Mouse (Mus musculus) MEL (cell line): Measurements from ENCODE around the gene Gipc3. TPM values are rescaled to one million over a fixed set of nuclear protein-coding genes. Genes with fewer than 3 reads are reported as not detected.
A peak's percentile ranks its signal among the peaks of the same experiment; 100 is the strongest.

Experiments used
- DNase-seq: peaks from one replicate; pipeline ENCODE4 v3.0.0; 2011; ENCODE audit warnings: low read depth, low spot score
- H3K27ac ChIP-seq: 2 replicates; pipeline ENCODE4 v1.5.1; 2012; ENCODE audit warnings: low read depth, mild to moderate bottlenecking, control low read depth, low read length, moderate library complexity; ENCODE audit not compliant: control insufficient read depth
- H3K27me3 ChIP-seq, 2 experiments: fragments of 150-350 bp in 1 of 2; sonication (generic) in 1 of 2; 2 replicates each; pipeline ENCODE4 v1.6.1; 2012; ENCODE audit warnings: low read length in 2 of 2, mild to moderate bottlenecking in 2 of 2, improper control_type of control experiment in 1 of 2, moderate library complexity in 1 of 2; ENCODE audit not compliant: insufficient read depth in 2 of 2, control insufficient read depth in 1 of 2
- H3K36me3 ChIP-seq, 2 experiments: 2 replicates each; pipeline ENCODE4 v1.6.1; 2012 to 2014; ENCODE audit warnings: low read length in 2 of 2, improper control_type of control experiment in 1 of 2, inconsistent platforms in 1 of 2, mild to moderate bottlenecking in 1 of 2; ENCODE audit not compliant: insufficient read depth in 2 of 2, control insufficient read depth in 1 of 2
- H3K4me1 ChIP-seq, 2 experiments: fragments of 150-350 bp in 1 of 2; sonication (generic) in 1 of 2; 2 replicates each; pipeline ENCODE4 v1.6.1; 2012; ENCODE audit warnings: low read length in 2 of 2, improper control_type of control experiment in 1 of 2, mild to moderate bottlenecking in 1 of 2; ENCODE audit not compliant: insufficient read depth in 2 of 2, control insufficient read depth in 1 of 2
- H3K4me3 ChIP-seq, 2 experiments: fragments of 150-350 bp in 1 of 2; sonication (generic) in 1 of 2; 2 replicates each; pipeline ENCODE4 v1.5.1; 2012; ENCODE audit warnings: low read depth in 2 of 2, low read length in 2 of 2, mild to moderate bottlenecking in 2 of 2, moderate library complexity in 2 of 2, control low read depth in 1 of 2, improper control_type of control experiment in 1 of 2; ENCODE audit not compliant: control insufficient read depth in 1 of 2, insufficient read depth in 1 of 2
- H3K79me2 ChIP-seq: 2 replicates; pipeline ENCODE4 v1.6.1; 2012; ENCODE audit warnings: mild to moderate bottlenecking, low read length, moderate library complexity; ENCODE audit not compliant: control insufficient read depth, poor library complexity, insufficient read depth
- H3K9ac ChIP-seq: 2 replicates; pipeline ENCODE4 v1.6.1; 2012; ENCODE audit warnings: low read depth, mild to moderate bottlenecking, control low read depth, low read length, moderate library complexity; ENCODE audit not compliant: control insufficient read depth, poor library complexity, severe bottlenecking
- H3K9me3 ChIP-seq: fragments of 150-350 bp; sonication (generic); replicated peaks from 2 replicates; pipeline ENCODE4 v1.6.1; 2012; ENCODE audit warnings: mild to moderate bottlenecking, low read length, improper control_type of control experiment, moderate library complexity; ENCODE audit not compliant: insufficient read depth
- BHLHE40 ChIP-seq: IDR thresholded peaks from 2 replicates; pipeline ENCODE4 v1.6.1; 2012; ENCODE audit warnings: low read depth, mild to moderate bottlenecking, inconsistent platforms, low read length, improper control_type of control experiment, borderline replicate concordance
- ELF1 ChIP-seq: IDR thresholded peaks from 2 replicates; pipeline ENCODE4 v1.6.1; 2014; ENCODE audit warnings: low read depth, mild to moderate bottlenecking, inconsistent platforms, low read length, improper control_type of control experiment, moderate library complexity
- EP300 ChIP-seq, 2 experiments: IDR thresholded peaks; 2 replicates each; pipeline ENCODE4 v1.6.1; 2011; ENCODE audit warnings: improper control_type of control experiment in 2 of 2, low read length in 2 of 2, low read depth in 1 of 2, mild to moderate bottlenecking in 1 of 2
- ETS1 ChIP-seq: IDR thresholded peaks from 2 replicates; pipeline ENCODE4 v1.6.1; 2012; ENCODE audit warnings: low read depth, mild to moderate bottlenecking, inconsistent platforms, low read length, improper control_type of control experiment, moderate library complexity
- GATA1 ChIP-seq: IDR thresholded peaks from 2 replicates; pipeline ENCODE4 v1.6.1; 2011; ENCODE audit warnings: low read depth, low read length, improper control_type of control experiment
- HCFC1 ChIP-seq: IDR thresholded peaks from 2 replicates; pipeline ENCODE4 v1.6.1; 2012; ENCODE audit warnings: low read depth, mild to moderate bottlenecking, inconsistent platforms, low read length, improper control_type of control experiment, moderate library complexity
- JUND ChIP-seq: IDR thresholded peaks from 2 replicates; pipeline ENCODE4 v1.6.1; 2011; ENCODE audit warnings: low read depth, mild to moderate bottlenecking, improper control_type of control experiment, low read length
- KAT2A ChIP-seq: conservative IDR thresholded peaks from 2 replicates; pipeline ENCODE4 v1.6.1; 2012; ENCODE audit warnings: low read depth, low read length, improper control_type of control experiment, inconsistent platforms
- MAFK ChIP-seq: IDR thresholded peaks from 2 replicates; pipeline ENCODE4 v1.6.1; 2011; ENCODE audit warnings: low read depth, mild to moderate bottlenecking, low read length, improper control_type of control experiment, borderline replicate concordance
- MAX ChIP-seq: IDR thresholded peaks from 2 replicates; pipeline ENCODE4 v1.6.1; 2011; ENCODE audit warnings: low read length, improper control_type of control experiment
- MAZ ChIP-seq: IDR thresholded peaks from 2 replicates; pipeline ENCODE4 v1.6.1; 2012; ENCODE audit warnings: low read depth, mild to moderate bottlenecking, inconsistent platforms, low read length, improper control_type of control experiment
- MEF2A ChIP-seq: IDR thresholded peaks from 2 replicates; pipeline ENCODE4 v1.6.1; 2014; ENCODE audit warnings: low read depth, mild to moderate bottlenecking, inconsistent platforms, low read length, improper control_type of control experiment; ENCODE audit not compliant: poor library complexity, insufficient replicate concordance, severe bottlenecking; ENCODE audit errors: extremely low read depth
- MXI1 ChIP-seq: IDR thresholded peaks from 2 replicates; pipeline ENCODE4 v1.6.1; 2011; ENCODE audit warnings: mild to moderate bottlenecking, low read depth, low read length, improper control_type of control experiment
- MYB ChIP-seq: IDR thresholded peaks from 2 replicates; pipeline ENCODE4 v1.6.1; 2011; ENCODE audit warnings: mild to moderate bottlenecking, low read depth, low read length, improper control_type of control experiment
- MYC ChIP-seq: IDR thresholded peaks from 2 replicates; pipeline ENCODE4 v1.6.1; 2011; ENCODE audit warnings: low read depth, mild to moderate bottlenecking, low read length, improper control_type of control experiment, moderate library complexity
- POLR2A ChIP-seq, 2 experiments: IDR thresholded peaks; 2 replicates each; pipeline ENCODE4 v1.6.1; 2011 to 2012; ENCODE audit warnings: low read length in 2 of 2, mild to moderate bottlenecking in 2 of 2, control low read depth in 1 of 2, improper control_type of control experiment in 1 of 2, low read depth in 1 of 2, moderate library complexity in 1 of 2; ENCODE audit not compliant: control insufficient read depth in 1 of 2, insufficient read depth in 1 of 2, poor library complexity in 1 of 2
- POLR2AphosphoS2 ChIP-seq: IDR thresholded peaks from 2 replicates; pipeline ENCODE4 v1.6.1; 2011; ENCODE audit warnings: low read length, improper control_type of control experiment
- RCOR1 ChIP-seq: IDR thresholded peaks from 2 replicates; pipeline ENCODE4 v1.6.1; 2012; ENCODE audit warnings: low read depth, mild to moderate bottlenecking, inconsistent platforms, low read length, improper control_type of control experiment
- SIN3A ChIP-seq: IDR thresholded peaks from 2 replicates; pipeline ENCODE4 v1.6.1; 2012; ENCODE audit warnings: low read length, improper control_type of control experiment, inconsistent platforms
- SMC3 ChIP-seq: IDR thresholded peaks from 2 replicates; pipeline ENCODE4 v1.6.1; 2011; ENCODE audit warnings: low read depth, low read length, improper control_type of control experiment
- TBP ChIP-seq: IDR thresholded peaks from 2 replicates; pipeline ENCODE4 v1.8.0; 2011; ENCODE audit warnings: low read depth, low read length, improper control_type of control experiment
- ZKSCAN1 ChIP-seq: IDR thresholded peaks from 2 replicates; pipeline ENCODE4 v1.6.1; 2012; ENCODE audit warnings: low read depth, mild to moderate bottlenecking, inconsistent platforms, low read length, improper control_type of control experiment, moderate library complexity
- ZMIZ1 ChIP-seq: IDR thresholded peaks from 2 replicates; pipeline ENCODE4 v1.6.1; 2012; ENCODE audit warnings: low read depth, mild to moderate bottlenecking, inconsistent platforms, low read length, improper control_type of control experiment, moderate library complexity
- polyA plus RNA-seq, 2 experiments: library from polyadenylated mRNA; stranded (reverse) in 1 of 2; unstranded in 1 of 2; fragments of >175 nt in 1 of 2; fragments of >200 nt in 1 of 2; gene quantifications; 2 replicates each; pipeline versions ENCODE4 v1.2.1 to v1.2.4; 2012; ENCODE audit warnings: low replicate concordance in 2 of 2, low read depth in 1 of 2; ENCODE audit not compliant: insufficient read length in 2 of 2, insufficient read depth in 1 of 2, missing spikeins in 1 of 2
- total RNA-seq: library from RNA; depleted of rRNA; stranded (reverse); fragments of 300-350 nt; gene quantifications from 2 replicates; pipeline ENCODE4 v1.2.3, GENCODE M21; 2012

Gene Gipc3
- total and polyA plus RNA-seq, 3 experiments = not detected

DNA sequence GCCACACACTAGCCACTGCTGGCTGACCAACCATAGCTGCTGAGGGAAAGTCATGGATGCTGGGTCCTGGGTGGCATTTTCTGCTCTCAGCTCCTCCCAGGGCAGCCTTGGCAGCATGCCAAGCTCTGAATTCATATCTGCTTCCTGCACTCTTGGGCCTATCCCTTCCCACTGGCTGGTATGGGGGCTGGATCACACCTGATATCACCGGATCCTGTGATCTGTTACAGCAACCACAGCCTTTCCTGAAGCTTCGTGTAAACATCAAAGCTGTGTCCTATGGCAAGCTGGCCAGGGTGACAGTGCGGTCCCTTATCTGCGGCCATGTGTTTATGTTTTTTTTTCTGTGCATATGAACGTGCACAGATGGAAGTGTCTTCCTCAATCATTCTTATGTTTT lies 39.0 kb upstream of the Gipc3 start (continued):
- TF ChIP-seq MAFK (peak; percentile 85; the same call in 1 of the 2 replicates), ZMIZ1 (no peak), POLR2AphosphoS2 (peak; percentile 77), EP300 (IDR thresholded peaks at IDR 0.05; ENCODE audit: low read depth in 1 of 2, low read length in 2 of 2) (peak; percentile 97 to 99), MYC (peak; percentile 95), KAT2A (no peak; the same call in 1 of the 2 replicates), GATA1 (peak; percentile 98), MEF2A (peak; percentile 71; the same call in 1 of the 2 replicates), ELF1 (0 out of 2 replicates have a peak, but pooled peaks have one; percentile 50), MAX (peak; percentile 97), MXI1 (peak; percentile 97), MAZ (peak; percentile 93), TBP (peak; percentile 32; the same call in 1 of the 2 replicates), RCOR1 (peak; percentile 98), SIN3A (peak; percentile 100), BHLHE40 (peak; percentile 99), JUND (no peak; the same call in 1 of the 2 replicates), SMC3 (no peak; the same call in 1 of the 2 replicates), POLR2A (IDR thresholded peaks at IDR 0.05; ENCODE audit: control insufficient read depth in 1 of 2, insufficient read depth in 1 of 2, low read depth in 1 of 2, low read length in 2 of 2, poor library complexity in 1 of 2) (peak in 1 of 2 experiments; percentile 41; a peak in 1 of 4 replicates)
- TF ChIP-seq, all 39 proteins: peak for 26

- Histone ChIP-seq H3K4me1 (peaks cover 31 to 48% of the 10 kb centered on the region in 2 experiments), H3K4me3 (no peak overlapping the region), H3K27me3 (no peaks in the 10 kb centered on the region), H3K9me3 (no peaks in the 10 kb centered on the region), H3K36me3 (peaks cover 3 to 45% of the 10 kb centered on the region in 2 experiments; a peak in 2 of 4 replicates), H3K27ac (peak overlapping the region; percentile 93), H3K79me2 (peaks cover 34% of the 10 kb centered on the region), H3K9ac (peak overlapping the region; percentile 82)
- peak; percentile 46 for DNase-seq
- TF ChIP-seq EP300 (IDR thresholded peaks at IDR 0.05; ENCODE audit: low read depth in 1 of 2, low read length in 2 of 2) (peak in 1 of 2 experiments; percentile 51; a peak in 2 of 4 replicates), ELF1 (no peak), ETS1 (peak; percentile 36; the same call in 1 of the 2 replicates), MYB (peak; percentile 19; the same call in 1 of the 2 replicates), MAZ (0 out of 2 replicates have a peak, but pooled peaks have one; percentile 23), HCFC1 (peak; percentile 19; the same call in 1 of the 2 replicates), ZKSCAN1 (no peak), SIN3A (peak; percentile 43)
These were observed 36.8 kb upstream of the Gipc3 start for GRCm38 (mm10) chr10:81379809-81380378.
